Mouse (Mus musculus) heart, adult 11 months (tissue): ENCODE measurements at regions not wholly inside any gene's neighbourhood (a gene's known extent, or its start where the extent isn't known, plus 50 kb on each side); places are given as distances from the start of the nearest gene placed in this dataset.

ENCODE experiments used
- DNase-seq: peaks from one replicate; pipeline ENCODE4 v3.0.0; 2022

DNA sequence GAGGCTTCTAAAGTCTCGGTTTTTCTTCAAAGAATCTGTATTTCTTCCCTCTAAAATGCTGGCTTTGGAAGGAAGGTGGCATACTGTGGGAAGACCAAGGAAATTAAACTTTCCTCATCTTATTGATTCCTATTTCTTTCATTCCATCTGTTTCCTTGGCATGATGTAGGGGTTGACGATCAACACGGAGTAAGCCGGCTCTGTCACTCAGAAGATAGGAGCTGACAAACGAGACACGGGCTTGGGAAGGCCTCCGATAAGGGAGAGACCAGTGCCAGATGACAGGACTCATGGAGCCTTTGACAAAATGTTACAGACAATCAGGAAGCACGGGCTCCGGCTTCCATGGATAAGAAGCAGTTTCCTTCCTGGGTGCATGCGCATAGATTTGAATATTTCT, 101.4 kb upstream of the Hsfy2 start:
- peak; percentile 28 for DNase-seq

DNA sequence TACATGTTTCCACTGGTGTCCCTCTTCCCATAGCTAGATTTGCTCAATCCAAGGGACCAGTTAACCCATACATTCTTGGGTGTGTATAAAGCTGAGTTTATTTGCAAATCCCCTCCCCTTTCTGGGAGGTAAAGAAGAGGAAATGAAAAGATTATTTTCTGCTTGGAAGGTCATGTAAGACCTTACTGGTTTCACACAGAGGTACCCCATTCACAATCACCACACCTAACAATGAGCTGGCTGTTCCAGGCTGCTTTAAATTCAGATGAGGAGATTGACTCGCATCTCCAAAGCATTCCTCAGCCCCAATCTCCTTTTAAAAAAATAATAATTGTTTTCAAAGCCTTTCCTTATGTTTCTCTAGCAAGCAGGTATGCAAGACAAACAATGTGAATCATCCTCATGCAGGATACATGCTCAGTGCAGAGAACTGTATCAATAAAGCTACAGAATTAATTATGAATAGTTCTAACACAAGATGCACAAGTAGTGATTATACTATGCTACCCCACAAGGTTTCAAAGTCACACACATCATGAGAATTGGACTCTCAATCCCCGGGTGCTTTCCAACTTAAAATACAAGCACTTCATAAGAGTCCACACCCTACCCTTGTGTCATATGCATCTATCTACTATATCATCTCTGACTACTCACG, 89.1 kb upstream of the Hsfy2 start:
- DNase-seq = no peak

DNA sequence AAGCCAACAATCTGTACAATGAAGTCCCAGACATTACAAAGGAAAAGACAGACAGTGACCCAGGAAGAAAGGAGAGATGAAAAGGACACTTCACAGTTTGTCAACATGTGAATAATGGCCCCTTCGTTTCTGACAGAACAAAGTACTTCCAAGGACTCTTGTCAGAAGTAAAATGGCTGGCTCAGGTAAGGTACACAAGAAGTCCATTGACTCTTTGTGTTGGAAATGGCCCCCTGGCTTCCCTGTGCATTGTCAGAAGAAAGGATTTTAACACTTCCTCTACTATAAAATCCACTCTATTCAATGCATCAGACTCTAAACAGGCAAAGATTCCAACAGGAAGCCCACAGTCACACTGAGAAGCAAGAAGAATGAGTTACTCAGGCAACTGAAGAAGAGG, 86.4 kb upstream of the Hsfy2 start:
- DNase-seq = no peak

DNA sequence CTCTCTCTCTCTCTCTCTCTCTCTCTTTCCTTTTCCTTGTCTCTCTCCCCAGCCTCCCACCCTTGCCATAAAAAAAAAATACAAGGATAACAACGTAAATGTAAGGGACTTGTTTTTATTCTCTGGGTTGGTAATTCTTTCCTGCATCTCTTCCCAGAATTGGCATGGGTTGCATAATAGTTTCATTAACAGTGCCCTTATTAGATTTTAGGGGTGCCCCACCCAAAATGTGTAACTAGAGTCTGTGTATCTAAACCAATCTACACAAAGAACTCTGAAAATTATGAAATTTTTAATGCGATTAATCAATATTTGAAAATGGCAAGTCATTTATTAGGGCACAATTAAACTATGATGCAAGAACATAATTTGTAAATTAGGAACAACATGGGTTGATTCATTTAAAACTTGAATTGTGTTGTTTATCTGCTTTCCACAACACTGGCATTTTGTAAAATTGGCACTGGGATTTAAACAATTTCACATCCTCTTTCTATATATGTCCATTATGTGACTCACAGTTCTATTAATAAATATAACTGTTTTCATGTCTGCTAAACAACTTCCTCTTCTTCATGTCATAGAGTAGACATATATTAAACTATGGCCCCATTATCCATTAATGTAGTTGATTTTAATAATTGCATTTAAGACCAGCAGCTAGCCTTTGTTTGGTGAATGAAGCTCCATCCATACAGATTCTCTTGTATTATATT, 75.9 kb upstream of the Hsfy2 start:
- no peak for DNase-seq

DNA sequence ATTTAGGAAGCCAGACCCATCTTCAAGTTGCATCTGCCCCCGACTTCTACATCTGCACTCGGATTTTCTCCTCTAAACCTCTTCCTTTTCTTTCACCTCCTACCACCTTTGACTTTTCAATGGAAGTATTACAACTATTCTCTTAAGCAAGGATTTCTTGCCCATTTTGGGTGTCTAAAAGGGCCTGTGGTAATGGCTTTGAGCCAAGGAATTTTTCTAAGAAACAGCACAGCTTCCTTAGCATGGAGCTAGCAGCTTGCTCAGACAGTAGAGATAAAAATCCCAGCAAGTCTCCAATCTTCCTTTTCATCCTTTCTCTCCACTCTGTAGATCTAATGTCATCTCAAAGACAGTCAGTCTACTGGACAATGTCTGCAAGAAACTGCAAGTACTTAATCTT, 63.2 kb upstream of the Hsfy2 start:
- no peak for DNase-seq

DNA sequence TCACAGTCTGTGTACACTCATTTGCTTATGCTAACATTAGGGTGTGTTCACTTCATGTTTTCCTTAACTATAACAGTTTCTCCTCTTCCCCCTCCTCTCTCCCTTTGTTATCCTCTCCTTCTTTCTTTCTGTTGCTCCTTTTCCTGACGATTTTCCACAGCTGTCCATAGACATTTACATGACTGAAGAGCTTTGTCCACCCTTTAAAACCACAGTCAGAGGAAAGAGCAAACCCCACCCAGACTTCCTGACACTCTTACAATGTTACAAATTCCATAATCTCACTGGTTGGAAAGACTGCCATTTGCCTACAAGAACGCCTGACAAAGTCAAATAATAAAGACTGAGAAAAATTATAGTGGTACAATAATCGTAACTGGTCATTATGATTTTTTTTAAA, 60.3 kb upstream of the Hsfy2 start:
- no peak for DNase-seq
